Mouse (Mus musculus): ENCODE data around the gene Upp1. TPM values are rescaled to one million over a fixed set of nuclear protein-coding genes. Genes with fewer than 3 reads are reported as not detected.
"Not testable (repeated sequence)": the region's sequence is repeated elsewhere in the genome, so short reads cannot be mapped to it uniquely, and the experiment has no call there.

Gene Upp1
- polyA plus RNA-seq, 1 experiment from 2014 or later, result 4.8 TPM

GRCm38 (mm10) chr11:9128110-9128509 is 10.2 kb downstream of the Upp1 start:
- H3K4me1 ChIP-seq, result no peaks in the 10 kb centered on the region
- no peak overlapping the region for H3K9ac ChIP-seq
- H3K27me3 ChIP-seq, result no peaks in the 10 kb centered on the region
- no peaks in the 10 kb centered on the region; the same call in 1 of the 2 replicates for H3K36me3 ChIP-seq
- ATAC-seq (ENCODE audit: low FRiP score), result no peak
- no peak overlapping the region for H3K4me2 ChIP-seq (replicated peaks)
- no peak overlapping the region for H3K27ac ChIP-seq
- H3K4me3 ChIP-seq, result no peak overlapping the region
- H3K9me3 ChIP-seq (replicated peaks), result no peaks in the 10 kb centered on the region
- 67% methylated on average over 2 of the region's 2 CpGs for WGBS

GRCm38 (mm10) chr11:9129528-9129927 is 11.6 kb downstream of the Upp1 start:
- no peaks in the 10 kb centered on the region for H3K27me3 ChIP-seq
- WGBS, result 93% methylated on average over 8 of the region's 8 CpGs
- H3K4me3 ChIP-seq, result no peak overlapping the region
- no peaks in the 10 kb centered on the region for H3K4me1 ChIP-seq
- no peak overlapping the region for H3K27ac ChIP-seq
- no peak overlapping the region for H3K4me2 ChIP-seq (replicated peaks)
- no peak for ATAC-seq (ENCODE audit: low FRiP score)
- no peak overlapping the region for H3K9ac ChIP-seq
- H3K9me3 ChIP-seq (replicated peaks), result no peaks in the 10 kb centered on the region
- no peaks in the 10 kb centered on the region; the same call in 1 of the 2 replicates for H3K36me3 ChIP-seq

GRCm38 (mm10) chr11:9131688-9132087 is 13.8 kb downstream of the Upp1 start:
- Histone ChIP-seq H3K9ac (no peak overlapping the region), H3K9me3 (replicated peaks) (no peaks in the 10 kb centered on the region), H3K27ac (no peak overlapping the region), H3K4me2 (replicated peaks) (no peak overlapping the region), H3K4me1 (no peaks in the 10 kb centered on the region), H3K36me3 (no peaks in the 10 kb centered on the region; the same call in 1 of the 2 replicates), H3K4me3 (no peak overlapping the region), H3K27me3 (no peaks in the 10 kb centered on the region)
- 80% methylated on average over 7 of the region's 7 CpGs for WGBS
- ATAC-seq (ENCODE audit: low FRiP score), result no peak; the same call in 1 of the 2 replicates

GRCm38 (mm10) chr11:9135589-9136246 is 17.8 kb downstream of the Upp1 start:
- Histone ChIP-seq H3K9me3 (replicated peaks) (no peaks in the 10 kb centered on the region), H3K9ac (no peak overlapping the region), H3K27ac (no peak overlapping the region), H3K4me1 (no peaks in the 10 kb centered on the region), H3K36me3 (no peaks in the 10 kb centered on the region), H3K4me2 (replicated peaks) (no peak overlapping the region), H3K27me3 (no peaks in the 10 kb centered on the region), H3K4me3 (no peak overlapping the region)
- WGBS, result 72% methylated on average over 11 of the region's 11 CpGs
- ATAC-seq (ENCODE audit: low FRiP score), result no peak

GRCm38 (mm10) chr11:9136471-9136870 is 18.6 kb downstream of the Upp1 start:
- 19% methylated on average over 5 of the region's 5 CpGs for WGBS
- no peaks in the 10 kb centered on the region for H3K9me3 ChIP-seq (replicated peaks)
- ATAC-seq (ENCODE audit: low FRiP score), result peak; percentile 69
- no peak overlapping the region for H3K4me2 ChIP-seq (replicated peaks)
- no peak overlapping the region for H3K9ac ChIP-seq
- no peaks in the 10 kb centered on the region for H3K27me3 ChIP-seq
- H3K27ac ChIP-seq, result no peak overlapping the region
- no peaks in the 10 kb centered on the region for H3K36me3 ChIP-seq
- H3K4me3 ChIP-seq, result no peak overlapping the region
- no peaks in the 10 kb centered on the region for H3K4me1 ChIP-seq

GRCm38 (mm10) chr11:9145113-9145512 is 27.2 kb downstream of the Upp1 start:
- 95% methylated on average over 2 of the region's 2 CpGs for WGBS
- Histone ChIP-seq H3K9me3 (replicated peaks) (no peaks in the 10 kb centered on the region), H3K9ac (no peak overlapping the region), H3K27ac (no peak overlapping the region), H3K4me2 (replicated peaks) (no peak overlapping the region), H3K4me1 (no peaks in the 10 kb centered on the region), H3K4me3 (no peak overlapping the region), H3K27me3 (no peaks in the 10 kb centered on the region), H3K36me3 (no peaks in the 10 kb centered on the region)
- ATAC-seq (ENCODE audit: low FRiP score), result no peak

GRCm38 (mm10) chr11:9146115-9146514 is 28.2 kb downstream of the Upp1 start:
- Histone ChIP-seq H3K4me1 (no peaks in the 10 kb centered on the region), H3K4me2 (replicated peaks) (no peak overlapping the region), H3K27me3 (no peaks in the 10 kb centered on the region), H3K4me3 (no peak overlapping the region), H3K27ac (no peak overlapping the region), H3K9ac (no peak overlapping the region), H3K9me3 (replicated peaks) (no peaks in the 10 kb centered on the region), H3K36me3 (no peaks in the 10 kb centered on the region)
- WGBS, result 91% methylated on average over 4 of the region's 4 CpGs
- no peak for ATAC-seq (ENCODE audit: low FRiP score)

GRCm38 (mm10) chr11:9146683-9147082 is 28.8 kb downstream of the Upp1 start:
- WGBS, result 87% methylated on average over 1 of the region's 1 CpGs
- Histone ChIP-seq H3K27ac (no peak overlapping the region), H3K9me3 (replicated peaks) (no peaks in the 10 kb centered on the region), H3K4me1 (no peaks in the 10 kb centered on the region), H3K27me3 (no peaks in the 10 kb centered on the region), H3K9ac (no peak overlapping the region), H3K4me2 (replicated peaks) (no peak overlapping the region), H3K4me3 (no peak overlapping the region), H3K36me3 (no peaks in the 10 kb centered on the region)
- ATAC-seq (ENCODE audit: low FRiP score), result no peak

- no peak overlapping the region for H3K4me3 ChIP-seq
- no peaks in the 10 kb centered on the region for H3K4me1 ChIP-seq
- no peak for ATAC-seq (ENCODE audit: low FRiP score)
- H3K4me2 ChIP-seq (replicated peaks), result no peak overlapping the region
- H3K9me3 ChIP-seq (replicated peaks), result no peaks in the 10 kb centered on the region
- WGBS, result 86% methylated on average over 2 of the region's 2 CpGs
- no peaks in the 10 kb centered on the region for H3K36me3 ChIP-seq
- no peak overlapping the region for H3K9ac ChIP-seq
- no peaks in the 10 kb centered on the region for H3K27me3 ChIP-seq
- H3K27ac ChIP-seq, result no peak overlapping the region
These were observed 30.3 kb downstream of the Upp1 start for GRCm38 (mm10) chr11:9148206-9148605.

- H3K4me1 ChIP-seq; H3K27ac ChIP-seq; H3K36me3 ChIP-seq; H3K9me3 ChIP-seq (replicated peaks); H3K9ac ChIP-seq; H3K4me2 ChIP-seq (replicated peaks); H3K4me3 ChIP-seq; H3K27me3 ChIP-seq; ATAC-seq (ENCODE audit: low FRiP score): not testable (repeated sequence)
- 79% methylated on average over 25 of the region's 25 CpGs for WGBS
These were observed 32.5 kb downstream of the Upp1 start for GRCm38 (mm10) chr11:9150403-9150802.

GRCm38 (mm10) chr11:9159953-9160352 is 42.0 kb downstream of the Upp1 start:
- ATAC-seq (ENCODE audit: low FRiP score), result no peak
- no peak overlapping the region for H3K4me2 ChIP-seq (replicated peaks)
- no peaks in the 10 kb centered on the region for H3K4me1 ChIP-seq
- H3K4me3 ChIP-seq, result no peak overlapping the region
- no peaks in the 10 kb centered on the region for H3K27me3 ChIP-seq
- no peak overlapping the region for H3K9ac ChIP-seq
- no peaks in the 10 kb centered on the region for H3K9me3 ChIP-seq (replicated peaks)
- WGBS, result 64% methylated on average over 3 of the region's 3 CpGs
- no peaks in the 10 kb centered on the region for H3K36me3 ChIP-seq
- no peak overlapping the region for H3K27ac ChIP-seq

GRCm38 (mm10) chr11:9167331-9167730 is 49.4 kb downstream of the Upp1 start:
- no peak for ATAC-seq (ENCODE audit: low FRiP score)
- Histone ChIP-seq H3K27me3 (no peaks in the 10 kb centered on the region), H3K4me2 (replicated peaks) (no peak overlapping the region), H3K4me1 (no peaks in the 10 kb centered on the region), H3K36me3 (no peaks in the 10 kb centered on the region), H3K4me3 (no peak overlapping the region), H3K9ac (no peak overlapping the region), H3K9me3 (replicated peaks) (no peaks in the 10 kb centered on the region), H3K27ac (no peak overlapping the region)
- 87% methylated on average over 2 of the region's 2 CpGs for WGBS

GRCm38 (mm10) chr11:9181477-9181876 is 63.6 kb downstream of the Upp1 start:
- H3K4me3 ChIP-seq, result no peak overlapping the region
- no peaks in the 10 kb centered on the region for H3K4me1 ChIP-seq
- H3K27ac ChIP-seq, result no peak overlapping the region
- no peak for ATAC-seq (ENCODE audit: low FRiP score)
- 91% methylated on average over 1 of the region's 1 CpGs for WGBS
- no peaks in the 10 kb centered on the region for H3K9me3 ChIP-seq (replicated peaks)
- no peak overlapping the region for H3K9ac ChIP-seq
- H3K36me3 ChIP-seq, result no peaks in the 10 kb centered on the region
- no peaks in the 10 kb centered on the region for H3K27me3 ChIP-seq
- no peak overlapping the region for H3K4me2 ChIP-seq (replicated peaks)

Measured in hindbrain, embryonic 12.5 days (tissue).